Mouse (Mus musculus) midbrain, embryonic 13.5 days (tissue): ENCODE results near the gene Praf2. TPM values are rescaled to one million over a fixed set of nuclear protein-coding genes. Genes with fewer than 3 reads are reported as not detected.
"Not testable (repeated sequence)": the region's sequence is repeated elsewhere in the genome, so short reads cannot be mapped to it uniquely, and the experiment has no call there.

ENCODE experiments used
- ATAC-seq: fragments of 200-750 bp; cut with Nextera tagmentation; 2 replicates; pipeline ENCODE4 v1.8.0; 2017; ENCODE audit warnings: mild to moderate bottlenecking, moderate TSS enrichment, moderate library complexity
- H3K27ac ChIP-seq: fragments of 300-500 bp; sonication (generic); 2 replicates; pipeline ENCODE4 v1.5.1; 2015; ENCODE audit warnings: inconsistent platforms, mild to moderate bottlenecking, moderate library complexity
- H3K27me3 ChIP-seq: fragments of 300-500 bp; sonication (generic); 2 replicates; pipeline ENCODE4 v1.6.1; 2015; ENCODE audit warnings: mild to moderate bottlenecking, inconsistent platforms
- H3K36me3 ChIP-seq: fragments of 300-500 bp; sonication (generic); 2 replicates; pipeline ENCODE4 v1.6.1; 2015; ENCODE audit warnings: mild to moderate bottlenecking, inconsistent platforms
- H3K4me1 ChIP-seq: fragments of 300-500 bp; sonication (generic); replicated peaks from 2 replicates; pipeline ENCODE4 v1.6.1; 2015; ENCODE audit warnings: inconsistent platforms
- H3K4me2 ChIP-seq: fragments of 300-500 bp; sonication (generic); replicated peaks from 2 replicates; pipeline ENCODE4 v1.6.1; 2015; ENCODE audit warnings: moderate library complexity, mild to moderate bottlenecking, inconsistent platforms
- H3K4me3 ChIP-seq: fragments of 300-500 bp; sonication (generic); replicated peaks from 2 replicates; pipeline ENCODE4 v1.5.1; 2015; ENCODE audit warnings: mild to moderate bottlenecking, inconsistent platforms
- H3K9ac ChIP-seq: fragments of 300-500 bp; sonication (generic); replicated peaks from 2 replicates; pipeline ENCODE4 v1.6.1; 2015; ENCODE audit warnings: mild to moderate bottlenecking, inconsistent platforms
- H3K9me3 ChIP-seq: fragments of 300-500 bp; sonication (generic); 2 replicates; pipeline ENCODE4 v1.6.1; 2016; ENCODE audit warnings: mild to moderate bottlenecking, inconsistent platforms
- WGBS: fragments of 180-500 bp; shearing (Covaris S2); methylation state at CpG from one replicate; pipeline ENCODE4 v1.1.7; 2015; 5-methylcytosine and 5-hydroxymethylcytosine counted together
- polyA plus RNA-seq: library from polyadenylated mRNA; unstranded; fragments of >200 nt; fragmentation: Nextera tagmentation; extraction: Ambion mirVana; gene quantifications from 2 replicates; pipeline ENCODE4 v1.2.1, GENCODE M21; 2015

Gene Praf2
- polyA plus RNA-seq, 1 experiment from 2014 or later, result 110 TPM

DNA sequence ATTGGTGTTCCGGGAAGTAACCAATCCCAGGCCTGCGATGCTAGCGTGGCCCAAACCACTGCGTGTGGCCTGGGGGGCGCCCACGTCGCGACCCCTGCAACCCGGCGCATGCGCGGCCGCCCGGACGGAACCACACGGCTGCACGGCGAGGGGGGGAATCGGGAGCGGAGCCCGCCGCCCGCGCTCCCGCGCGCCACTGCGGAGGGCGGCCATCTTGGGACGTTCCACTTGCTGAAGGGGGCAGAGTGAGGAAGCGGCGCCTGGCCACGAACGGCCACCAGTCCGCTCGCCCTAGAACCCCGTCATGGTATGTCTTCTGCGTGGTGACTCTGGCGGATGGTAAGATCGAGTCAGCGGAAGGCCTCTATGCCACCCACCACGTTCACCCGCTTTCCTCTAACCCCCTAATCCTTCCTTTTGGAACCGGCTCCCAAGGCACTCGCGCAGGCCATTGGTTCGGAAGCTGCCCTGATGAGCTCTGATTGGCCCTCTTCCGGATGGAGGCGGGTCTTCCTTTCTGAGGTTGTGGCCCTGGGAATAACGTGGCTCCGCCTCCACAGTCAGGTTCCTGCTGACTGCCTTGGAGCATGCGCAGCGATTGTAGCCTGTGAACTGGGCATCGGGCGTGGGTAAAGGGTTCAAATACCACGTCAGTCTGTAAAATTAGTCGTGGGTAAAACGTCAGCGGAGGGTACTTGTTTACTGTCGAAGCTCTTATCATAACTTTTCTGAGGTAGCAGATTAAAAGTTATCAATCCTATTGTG, 13.9 kb upstream of the Praf2 start, which contains the start of gene Wdr45:
Gene Wdr45 (plus strand): TSS at position 199 of the 765 bp plus-strand sequence.
- Histone ChIP-seq H3K9ac (peak within 1 kb of the TSS; percentile 58), H3K4me3 (peak within 1 kb of the TSS; percentile 38), H3K4me2 (peak within 1 kb of the TSS; percentile 54)
- not testable (repeated sequence) for H3K36me3 ChIP-seq, H3K4me1 ChIP-seq, H3K9me3 ChIP-seq, H3K27ac ChIP-seq, H3K27me3 ChIP-seq
- peak; percentile 97 for ATAC-seq
- WGBS, result 21% methylated on average over 20 of the region's 60 CpGs

DNA sequence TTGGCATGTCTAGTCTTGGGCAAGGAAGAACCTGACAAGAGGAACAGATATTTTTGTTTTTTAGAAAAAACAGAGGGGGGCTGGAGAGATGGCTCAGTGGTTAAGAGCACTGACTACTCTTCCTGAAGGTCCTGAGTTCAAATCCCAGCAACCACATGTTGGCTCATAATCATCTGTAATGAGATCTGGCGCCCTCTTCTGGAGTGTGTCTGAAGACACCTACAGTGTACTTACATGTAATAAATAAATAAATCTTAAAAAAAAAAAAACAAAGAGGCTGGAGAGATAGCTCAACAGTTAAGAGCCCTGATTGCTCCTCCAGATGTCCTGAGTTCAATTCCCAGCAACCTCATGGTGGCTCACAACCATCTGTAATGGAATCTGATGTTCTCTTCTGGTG, 12.2 kb upstream of the Praf2 start:
- not testable (repeated sequence) for ATAC-seq, H3K27me3 ChIP-seq, H3K9me3 ChIP-seq, H3K27ac ChIP-seq, H3K4me2 ChIP-seq, H3K36me3 ChIP-seq, H3K4me3 ChIP-seq, H3K9ac ChIP-seq, H3K4me1 ChIP-seq
- WGBS, result 42% methylated on average over 1 of the region's 1 CpGs

DNA sequence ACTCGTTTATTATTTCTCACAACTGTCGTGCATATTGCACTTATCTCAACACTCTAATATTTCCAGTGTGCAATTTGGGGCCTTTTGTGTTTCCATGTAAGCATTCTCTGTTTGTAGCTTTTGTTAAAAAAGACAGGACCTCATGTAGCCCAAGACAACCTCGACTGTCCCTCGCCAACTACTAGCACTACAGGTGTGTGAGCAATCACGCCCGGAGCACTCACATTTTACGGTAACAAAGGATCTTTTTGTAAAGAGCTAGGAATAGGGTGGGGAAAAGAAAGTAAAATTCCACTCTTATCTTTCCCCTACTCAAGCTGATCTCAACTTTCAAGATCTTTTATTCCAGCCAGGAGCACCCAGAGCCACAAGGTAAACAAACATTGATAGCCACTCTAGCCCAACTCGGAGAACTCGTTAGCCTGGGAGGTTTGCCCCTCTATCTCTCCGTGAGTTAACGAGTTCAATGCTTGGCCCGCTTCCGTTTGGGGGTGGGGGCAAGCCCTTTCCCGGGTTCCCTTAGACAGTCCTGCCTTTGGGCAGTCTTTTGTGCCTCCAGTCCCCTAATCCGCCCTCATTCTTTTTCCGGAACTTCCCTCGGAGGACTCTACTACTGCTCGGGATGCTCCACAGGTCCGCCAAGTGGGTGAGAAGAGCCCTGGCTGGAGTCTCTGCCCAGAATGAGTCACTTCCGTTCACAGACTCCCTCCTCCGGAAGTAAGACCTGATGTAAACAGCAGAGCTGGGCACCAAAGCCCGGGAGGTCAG, 6.5 kb upstream of the Praf2 start, which contains the start of gene Gm45208:
Gene Gm45208 (plus strand): TSS at position 732 of the 768 bp plus-strand sequence.
- H3K9me3 ChIP-seq, result no peaks in the 10 kb centered on the region
- H3K27me3 ChIP-seq, result no peaks in the 10 kb centered on the region
- H3K4me3 ChIP-seq, result peak within 1 kb of the TSS; percentile 54
- peak within 1 kb of the TSS; percentile 69 for H3K4me2 ChIP-seq
- H3K4me1 ChIP-seq, result peaks cover 9% of the 10 kb centered on the region
- peak within 1 kb of the TSS; percentile 90 for H3K27ac ChIP-seq
- peaks cover 12% of the 10 kb centered on the region for H3K36me3 ChIP-seq
- WGBS, result 30% methylated on average over 22 of the region's 22 CpGs
- peak; percentile 93 for ATAC-seq
- peak within 1 kb of the TSS; percentile 59 for H3K9ac ChIP-seq

DNA sequence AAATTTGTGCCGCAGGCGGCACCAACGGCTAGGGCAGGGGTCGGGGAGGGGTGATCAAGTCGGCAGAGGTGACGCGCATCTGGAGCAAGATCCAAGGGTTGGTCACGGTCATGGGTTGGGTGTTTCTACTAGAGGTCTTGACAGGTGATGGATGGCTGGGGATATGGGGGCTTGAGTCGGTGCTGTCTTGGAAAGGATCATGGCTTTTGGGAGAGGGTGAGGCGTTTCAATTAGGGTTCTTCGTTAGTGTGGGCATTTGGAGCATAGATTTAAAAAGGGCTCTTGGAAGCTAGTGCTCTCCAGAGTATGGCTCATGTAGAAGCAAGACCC, 6.0 kb upstream of the Praf2 start:
- Histone ChIP-seq H3K27me3 (no peaks in the 10 kb centered on the region), H3K9ac (peak overlapping the region; percentile 59), H3K36me3 (peaks cover 17% of the 10 kb centered on the region), H3K9me3 (no peaks in the 10 kb centered on the region), H3K4me2 (peak overlapping the region; percentile 69), H3K4me1 (peaks cover 9% of the 10 kb centered on the region), H3K27ac (peak overlapping the region; percentile 90), H3K4me3 (peak overlapping the region; percentile 54)
- peak; percentile 76; the same call in 1 of the 2 replicates for ATAC-seq
- 32% methylated on average over 11 of the region's 11 CpGs for WGBS

DNA sequence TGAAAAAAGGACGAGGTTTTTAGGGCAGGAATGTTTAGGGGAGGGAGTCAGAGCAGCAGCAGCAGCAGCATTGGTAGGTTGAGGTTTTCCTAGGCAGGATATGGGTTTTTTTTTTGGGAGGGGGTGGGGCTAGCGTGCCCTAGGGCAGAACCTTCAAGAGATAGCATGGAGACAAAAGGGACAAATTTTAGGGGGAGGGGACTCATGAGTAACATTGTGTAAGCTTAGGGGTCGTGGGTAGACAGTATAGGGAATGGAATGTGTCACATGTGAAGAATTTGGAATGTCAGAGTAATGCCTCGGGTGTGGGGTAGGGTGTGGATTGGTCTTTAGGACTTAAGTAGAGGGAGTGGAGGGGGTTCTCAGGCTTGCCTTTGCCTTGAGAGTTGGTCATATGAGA, 5.5 kb upstream of the Praf2 start:
- WGBS, result 38% methylated on average over 4 of the region's 4 CpGs

DNA sequence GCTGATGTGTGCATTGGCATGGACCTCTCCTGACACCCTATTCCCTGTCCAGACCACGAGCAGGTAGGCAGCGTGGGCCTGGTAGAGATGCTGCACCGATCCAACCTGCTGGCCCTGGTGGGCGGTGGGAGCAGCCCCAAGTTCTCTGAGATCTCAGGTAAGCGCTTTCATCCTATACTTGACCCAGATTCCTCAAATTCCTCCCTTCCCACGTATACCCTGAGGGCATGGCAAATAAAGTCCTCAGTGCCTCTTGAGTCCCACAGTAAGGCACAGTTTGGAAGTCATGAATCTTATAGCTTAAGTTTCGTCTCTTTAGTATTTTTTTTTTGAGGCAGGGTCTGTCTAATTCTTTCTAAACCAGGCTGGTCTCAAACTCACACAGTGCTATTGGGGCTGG, 4.1 kb upstream of the Praf2 start:
- WGBS, result 81% methylated on average over 7 of the region's 7 CpGs
- H3K4me1 ChIP-seq, result peaks cover 15% of the 10 kb centered on the region
- H3K36me3 ChIP-seq, result peaks cover 18% of the 10 kb centered on the region
- no peak overlapping the region for H3K9ac ChIP-seq
- no peaks in the 10 kb centered on the region for H3K9me3 ChIP-seq
- ATAC-seq, result no peak
- H3K27me3 ChIP-seq, result no peaks in the 10 kb centered on the region
- H3K4me3 ChIP-seq, result no peak overlapping the region
- H3K27ac ChIP-seq, result no peak overlapping the region
- no peak overlapping the region for H3K4me2 ChIP-seq

More for the DNA sequence above, 5.5 kb upstream of the Praf2 start:
- H3K27me3 ChIP-seq, result no peaks in the 10 kb centered on the region
- no peaks in the 10 kb centered on the region for H3K9me3 ChIP-seq
- peak overlapping the region; percentile 59 for H3K9ac ChIP-seq
- ATAC-seq, result no peak
- peaks cover 18% of the 10 kb centered on the region for H3K36me3 ChIP-seq
- H3K4me3 ChIP-seq, result peak overlapping the region; percentile 54
- H3K4me2 ChIP-seq, result peak overlapping the region; percentile 69
- no peak overlapping the region for H3K27ac ChIP-seq
- H3K4me1 ChIP-seq, result peaks cover 10% of the 10 kb centered on the region

DNA sequence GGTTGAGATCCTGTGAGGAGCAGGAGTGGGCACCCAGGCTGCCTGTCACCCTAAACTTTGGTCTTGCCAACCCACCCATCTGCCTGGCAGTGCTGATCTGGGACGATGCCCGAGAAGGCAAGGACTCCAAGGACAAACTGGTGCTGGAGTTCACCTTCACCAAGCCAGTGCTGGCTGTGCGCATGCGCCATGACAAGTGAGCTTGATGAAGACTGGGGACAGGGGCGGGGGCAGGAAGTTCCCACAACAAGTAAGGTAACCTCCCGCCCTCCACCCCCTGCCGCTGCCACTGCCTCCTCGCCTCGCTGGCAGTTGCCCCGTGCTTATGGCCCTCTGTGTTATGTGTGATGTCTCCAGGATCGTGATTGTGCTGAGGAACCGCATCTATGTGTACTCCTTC, 2.4 kb upstream of the Praf2 start:
- WGBS, result 90% methylated on average over 12 of the region's 12 CpGs

DNA sequence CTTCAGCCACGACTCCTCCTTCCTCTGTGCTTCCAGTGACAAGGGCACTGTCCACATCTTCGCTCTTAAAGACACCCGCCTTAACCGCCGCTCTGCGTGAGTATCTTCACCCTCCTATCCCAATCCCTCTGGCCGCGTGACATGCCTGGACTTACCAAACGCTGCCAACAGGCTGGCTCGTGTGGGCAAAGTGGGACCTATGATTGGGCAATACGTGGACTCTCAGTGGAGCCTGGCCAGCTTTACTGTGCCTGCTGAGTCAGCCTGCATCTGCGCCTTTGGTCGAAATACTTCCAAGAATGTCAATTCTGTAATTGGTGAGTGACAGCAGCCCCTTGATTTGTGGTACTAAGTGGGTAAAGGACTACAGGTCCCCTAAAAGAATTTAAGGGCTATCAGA, 1.1 kb upstream of the Praf2 start:
- H3K27me3 ChIP-seq, result no peaks in the 10 kb centered on the region
- ATAC-seq, result no peak
- H3K27ac ChIP-seq, result no peak overlapping the region
- no peak overlapping the region for H3K9ac ChIP-seq
- H3K4me3 ChIP-seq, result no peak overlapping the region
- no peaks in the 10 kb centered on the region for H3K9me3 ChIP-seq
- H3K4me1 ChIP-seq, result peaks cover 20% of the 10 kb centered on the region
- no peak overlapping the region for H3K4me2 ChIP-seq
- WGBS, result 93% methylated on average over 13 of the region's 13 CpGs
- H3K36me3 ChIP-seq, result peaks cover 18% of the 10 kb centered on the region

More for the DNA sequence above, 2.4 kb upstream of the Praf2 start:
- Histone ChIP-seq H3K4me1 (peaks cover 23% of the 10 kb centered on the region), H3K36me3 (peaks cover 18% of the 10 kb centered on the region), H3K27me3 (no peaks in the 10 kb centered on the region), H3K9me3 (no peaks in the 10 kb centered on the region), H3K4me2 (no peak overlapping the region), H3K27ac (no peak overlapping the region), H3K4me3 (no peak overlapping the region), H3K9ac (no peak overlapping the region)
- no peak for ATAC-seq

DNA sequence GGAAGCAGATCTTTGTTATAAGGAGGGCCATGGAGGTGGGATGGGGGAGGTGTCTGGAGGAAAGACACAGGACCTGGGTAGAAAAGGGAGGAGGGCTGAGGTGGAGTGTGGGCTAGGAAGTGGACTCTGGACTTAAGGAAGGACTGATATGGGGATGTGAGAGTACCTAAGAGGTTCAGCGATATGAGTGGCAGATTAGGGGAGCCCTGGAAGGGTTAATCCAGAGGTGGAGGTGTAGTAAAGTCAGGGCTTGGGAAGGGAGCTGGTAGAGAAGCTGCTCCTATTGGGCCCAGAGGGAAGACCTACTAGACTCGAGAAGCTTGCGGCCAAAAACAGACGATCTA, 655 bp downstream of the Praf2 start:
- 42% methylated on average over 4 of the region's 4 CpGs for WGBS
- H3K36me3 ChIP-seq, result peaks cover 30% of the 10 kb centered on the region
- peak overlapping the region; percentile 62 for H3K4me2 ChIP-seq
- H3K4me3 ChIP-seq, result peak overlapping the region; percentile 48
- H3K9ac ChIP-seq, result peak overlapping the region; percentile 66
- peak; percentile 1; the same call in 1 of the 2 replicates for ATAC-seq
- H3K27me3 ChIP-seq, result no peaks in the 10 kb centered on the region
- H3K27ac ChIP-seq, result peak overlapping the region; percentile 72; the same call in 1 of the 2 replicates
- H3K9me3 ChIP-seq, result no peaks in the 10 kb centered on the region
- H3K4me1 ChIP-seq, result peaks cover 13% of the 10 kb centered on the region

DNA sequence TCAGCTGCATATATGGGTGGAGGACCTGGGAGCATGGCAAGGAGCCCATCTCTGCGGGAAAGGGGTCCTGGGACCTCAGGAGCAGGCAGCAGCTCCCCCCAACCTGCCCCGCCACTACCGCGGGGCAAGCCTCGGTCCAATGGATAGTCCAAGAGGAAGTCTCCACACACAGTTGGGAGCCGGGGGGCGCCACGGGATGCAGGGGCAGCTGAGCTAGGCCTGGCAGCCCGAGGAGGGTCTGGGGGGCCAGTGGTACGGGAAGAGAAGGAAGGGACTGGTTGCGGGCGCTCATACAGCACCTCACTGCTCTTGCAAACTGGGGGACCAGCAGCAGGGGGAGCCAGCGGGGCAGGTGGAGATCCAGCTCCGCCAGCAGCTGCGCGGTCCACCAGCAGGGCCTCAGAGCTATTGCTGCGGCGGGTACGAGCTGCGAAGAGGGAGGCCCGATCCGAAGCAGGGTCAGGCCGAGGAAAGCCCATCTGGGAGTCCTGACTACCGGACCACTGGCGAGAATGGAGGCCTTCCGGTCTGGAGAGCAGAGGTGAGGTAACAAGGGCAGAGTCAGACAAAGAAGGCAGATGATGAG, 5.4 kb downstream of the Praf2 start:
- Histone ChIP-seq H3K9me3 (no peaks in the 10 kb centered on the region), H3K36me3 (peaks cover 45% of the 10 kb centered on the region), H3K9ac (no peak overlapping the region), H3K27ac (no peak overlapping the region), H3K4me3 (no peak overlapping the region), H3K4me1 (peaks cover 11% of the 10 kb centered on the region), H3K27me3 (no peaks in the 10 kb centered on the region), H3K4me2 (no peak overlapping the region)
- 32% methylated on average over 26 of the region's 26 CpGs for WGBS
- no peak for ATAC-seq

DNA sequence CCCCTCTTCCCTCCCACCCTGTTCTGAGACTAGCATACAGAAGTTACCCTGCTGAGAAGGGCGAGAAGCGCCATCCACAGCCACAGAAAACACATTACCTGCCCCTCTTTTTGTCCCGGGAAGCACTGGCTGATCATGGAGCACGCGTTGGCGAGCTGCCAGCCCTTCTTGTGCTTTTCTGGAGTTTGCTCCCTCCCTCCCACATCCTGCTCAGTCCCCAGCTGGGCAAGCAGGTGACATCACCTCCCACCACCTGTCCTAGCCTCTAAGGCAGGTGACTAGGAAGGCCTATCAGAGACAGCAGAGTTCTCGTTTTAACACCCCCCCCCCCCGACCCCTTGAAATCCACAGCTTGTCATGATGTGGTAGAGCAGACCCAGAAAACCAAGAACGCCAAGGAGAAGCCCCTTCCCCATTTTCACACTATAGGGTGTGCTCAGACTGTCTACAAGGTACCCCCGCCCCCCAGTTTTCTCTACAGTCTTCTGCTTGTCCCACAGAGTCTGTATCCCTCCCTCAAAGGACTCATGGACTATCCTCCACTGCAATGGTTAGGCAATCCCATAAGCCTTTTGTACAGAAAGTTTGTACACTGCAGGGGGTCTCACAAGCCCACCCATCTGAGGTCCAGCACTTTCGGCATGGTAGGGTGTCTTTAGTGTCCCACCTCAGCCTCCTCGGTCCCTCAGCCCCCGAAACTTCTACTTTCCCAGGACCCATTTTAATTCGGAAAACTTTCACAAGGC, 11.3 kb downstream of the Praf2 start:
- Histone ChIP-seq H3K27me3 (no peaks in the 10 kb centered on the region), H3K9me3 (no peaks in the 10 kb centered on the region), H3K4me1 (0 out of 2 replicates have a peak, but pooled peaks cover 3% of the 10 kb centered on the region), H3K9ac (no peak overlapping the region), H3K36me3 (peaks cover 32% of the 10 kb centered on the region), H3K4me3 (no peak overlapping the region), H3K4me2 (no peak overlapping the region), H3K27ac (no peak overlapping the region)
- no peak for ATAC-seq
- WGBS, result 74% methylated on average over 14 of the region's 14 CpGs
